Mouse (Mus musculus): ENCODE data around the gene Naa15.

DNA sequence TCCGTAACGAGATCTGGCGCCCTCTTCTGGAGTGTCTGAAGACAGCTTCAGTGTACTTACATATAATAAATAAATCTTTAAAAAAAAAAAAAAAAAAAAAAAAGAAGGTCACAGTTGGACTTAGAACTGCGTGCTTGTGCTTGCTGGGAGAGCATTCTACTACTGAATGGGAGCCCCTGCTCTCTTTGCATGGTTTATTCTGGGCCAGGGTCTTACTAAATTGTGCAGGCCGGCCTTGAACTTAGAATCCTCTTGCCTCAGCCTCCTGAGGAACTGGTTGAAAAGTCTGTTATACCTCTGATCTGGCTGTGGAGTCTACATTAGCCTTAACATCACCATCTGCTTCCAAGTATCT is 34.3 kb upstream of the Naa15 start:
- 0 out of 2 replicates have a peak, but pooled peaks have one; percentile 26 for TF ChIP-seq CTCF (IDR thresholded peaks at IDR 0.05; ENCODE audit: low read depth)
- TF ChIP-seq EP300 (IDR thresholded peaks at IDR 0.05; ENCODE audit: low read depth), result no peak

Measured in liver, embryonic 14.5 days (tissue).